Mouse (Mus musculus) liver, embryonic 12.5 days (tissue): ENCODE data around the gene Galnt17. TPM values are rescaled to one million over a fixed set of nuclear protein-coding genes. Genes with fewer than 3 reads are reported as not detected.

ENCODE experiments used
- ATAC-seq: fragments of 200-750 bp; cut with Nextera tagmentation; 2 replicates; pipeline ENCODE4 v1.8.0; 2017; ENCODE audit warnings: moderate number of reproducible peaks, mild to moderate bottlenecking, moderate library complexity
- H3K27ac ChIP-seq: fragments of 300-500 bp; sonication (generic); 2 replicates; pipeline ENCODE4 v1.5.1; 2016; ENCODE audit warnings: mild to moderate bottlenecking
- H3K27me3 ChIP-seq: fragments of 300-500 bp; sonication (generic); replicated peaks from 2 replicates; pipeline ENCODE4 v1.6.1; 2016; ENCODE audit warnings: mild to moderate bottlenecking, moderate library complexity
- H3K36me3 ChIP-seq: fragments of 300-500 bp; sonication (generic); 2 replicates; pipeline ENCODE4 v1.6.1; 2016; ENCODE audit warnings: mild to moderate bottlenecking, moderate library complexity
- H3K4me1 ChIP-seq: fragments of 300-500 bp; sonication (generic); 2 replicates; pipeline ENCODE4 v1.6.1; 2016
- H3K4me2 ChIP-seq: fragments of 300-500 bp; sonication (generic); 2 replicates; pipeline ENCODE4 v1.6.1; 2016; ENCODE audit warnings: mild to moderate bottlenecking, moderate library complexity
- H3K4me3 ChIP-seq: fragments of 300-500 bp; sonication (generic); 2 replicates; pipeline ENCODE4 v1.5.1; 2016; ENCODE audit warnings: mild to moderate bottlenecking, moderate library complexity
- H3K9ac ChIP-seq: fragments of 300-500 bp; sonication (generic); 2 replicates; pipeline ENCODE4 v1.6.1; 2016; ENCODE audit warnings: mild to moderate bottlenecking, moderate library complexity
- H3K9me3 ChIP-seq: fragments of 300-500 bp; sonication (generic); replicated peaks from 2 replicates; pipeline ENCODE4 v1.6.1; 2016; ENCODE audit warnings: mild to moderate bottlenecking, moderate library complexity
- WGBS: fragments of 180-500 bp; shearing (Covaris S2); methylation state at CpG from one replicate; pipeline ENCODE4 v1.1.7; 2016; ENCODE audit not compliant: insufficient replicate concordance; 5-methylcytosine and 5-hydroxymethylcytosine counted together
- polyA plus RNA-seq: library from polyadenylated mRNA; unstranded; fragments of >200 nt; fragmentation: Nextera tagmentation; extraction: Ambion mirVana; gene quantifications from 2 replicates; pipeline ENCODE4 v1.2.1, GENCODE M21; 2016

Galnt17 gene
- polyA plus RNA-seq, 1 experiment from 2014 or later = 0.13 TPM

DNA sequence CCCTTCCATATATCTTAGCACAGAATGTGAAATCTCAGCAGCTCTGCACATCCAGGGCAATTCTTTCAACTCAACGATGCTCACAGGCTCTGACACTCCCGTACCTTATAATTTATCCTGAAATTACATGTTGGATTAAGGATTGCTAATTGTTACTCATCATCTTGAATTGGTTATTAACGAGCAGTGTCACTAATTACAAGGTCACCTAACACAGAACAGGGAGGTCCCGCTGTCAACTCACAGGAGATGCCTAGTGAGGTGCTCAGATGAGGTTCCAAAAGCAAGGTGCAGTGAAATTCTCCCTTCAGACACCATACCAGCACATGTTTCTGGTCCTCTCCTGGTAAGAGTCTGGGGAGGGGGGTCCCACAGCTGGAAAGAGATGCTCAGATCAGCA is 234.0 kb downstream of the Galnt17 start:
- H3K36me3 ChIP-seq = no peaks in the 10 kb centered on the region
- no peak for ATAC-seq
- WGBS = 70% methylated on average over 4 of the region's 4 CpGs

GRCm38 (mm10) chr5:131065174-131065573 is 243.1 kb downstream of the Galnt17 start:
- H3K4me3 ChIP-seq = no peak overlapping the region
- 59% methylated on average over 6 of the region's 6 CpGs for WGBS
- H3K9ac ChIP-seq = no peak overlapping the region
- peaks cover 16% of the 10 kb centered on the region for H3K9me3 ChIP-seq
- H3K36me3 ChIP-seq = no peaks in the 10 kb centered on the region
- H3K4me2 ChIP-seq = no peak overlapping the region
- H3K27ac ChIP-seq = no peak overlapping the region
- no peaks in the 10 kb centered on the region for H3K27me3 ChIP-seq
- no peaks in the 10 kb centered on the region for H3K4me1 ChIP-seq
- no peak for ATAC-seq

More for the DNA sequence above, 234.0 kb downstream of the Galnt17 start:
- no peaks in the 10 kb centered on the region for H3K9me3 ChIP-seq
- no peak overlapping the region for H3K27ac ChIP-seq
- no peak overlapping the region for H3K4me2 ChIP-seq
- no peak overlapping the region for H3K9ac ChIP-seq
- H3K4me1 ChIP-seq = no peaks in the 10 kb centered on the region
- H3K27me3 ChIP-seq = no peaks in the 10 kb centered on the region
- no peak overlapping the region for H3K4me3 ChIP-seq

DNA sequence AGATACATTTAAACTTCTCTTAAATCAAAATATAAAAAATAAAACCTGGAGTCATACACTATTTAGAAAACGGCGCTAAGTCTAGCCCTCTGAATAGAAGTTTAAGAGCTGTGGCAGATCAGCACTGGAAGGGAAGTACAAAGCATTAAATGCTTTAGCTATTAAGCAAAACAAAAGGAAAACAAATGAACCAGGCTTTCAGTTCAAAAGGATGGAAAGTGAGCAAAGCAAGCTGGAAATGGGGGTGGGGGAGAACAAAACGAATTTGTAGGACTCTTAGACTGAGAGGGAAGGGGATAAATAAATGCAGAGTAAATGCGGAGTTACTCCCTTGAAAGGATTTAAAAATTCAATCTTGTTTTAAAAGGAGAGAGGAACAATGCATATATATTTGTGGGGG is 259.8 kb downstream of the Galnt17 start:
- Histone ChIP-seq H3K27me3 (no peaks in the 10 kb centered on the region), H3K27ac (no peak overlapping the region), H3K9ac (no peak overlapping the region), H3K4me2 (no peak overlapping the region), H3K4me3 (no peak overlapping the region), H3K36me3 (no peaks in the 10 kb centered on the region), H3K4me1 (no peaks in the 10 kb centered on the region), H3K9me3 (0 out of 2 replicates have a peak, but pooled peaks cover 5% of the 10 kb centered on the region)
- ATAC-seq = no peak
- 51% methylated on average over 4 of the region's 4 CpGs for WGBS

- Histone ChIP-seq H3K4me3 (no peak overlapping the region), H3K27ac (no peak overlapping the region), H3K9me3 (0 out of 2 replicates have a peak, but pooled peaks cover 10% of the 10 kb centered on the region), H3K9ac (no peak overlapping the region), H3K4me1 (no peaks in the 10 kb centered on the region), H3K4me2 (no peak overlapping the region), H3K27me3 (no peaks in the 10 kb centered on the region), H3K36me3 (no peaks in the 10 kb centered on the region)
- no peak for ATAC-seq
Observed at GRCm38 (mm10) chr5:131043130-131043529, 265.2 kb downstream of the Galnt17 start.

DNA sequence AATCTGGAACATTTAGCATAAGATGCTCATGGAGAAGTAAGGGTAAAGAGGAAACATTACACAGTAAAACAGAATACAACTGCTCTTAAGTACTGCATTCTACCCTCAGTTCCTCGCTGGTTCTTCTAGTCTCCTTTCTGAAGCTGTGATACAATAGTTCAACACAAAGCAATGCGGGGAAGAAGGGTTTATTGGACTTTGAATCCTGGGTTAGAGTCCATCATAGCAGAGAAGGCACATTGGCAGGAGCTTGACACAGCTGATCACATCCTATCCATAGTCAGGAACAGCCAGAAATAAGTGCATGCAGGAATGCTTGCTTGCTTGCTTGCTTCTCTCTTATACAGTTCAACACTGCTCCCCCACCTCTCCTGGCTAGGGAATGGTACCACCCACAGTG is 267.9 kb downstream of the Galnt17 start:
- 54% methylated on average over 2 of the region's 2 CpGs for WGBS
- H3K4me3 ChIP-seq = no peak overlapping the region
- ATAC-seq = no peak
- H3K9ac ChIP-seq = no peak overlapping the region
- H3K4me2 ChIP-seq = no peak overlapping the region
- H3K4me1 ChIP-seq = no peaks in the 10 kb centered on the region
- H3K9me3 ChIP-seq = 0 out of 2 replicates have a peak, but pooled peaks cover 10% of the 10 kb centered on the region
- no peaks in the 10 kb centered on the region for H3K36me3 ChIP-seq
- no peak overlapping the region for H3K27ac ChIP-seq
- H3K27me3 ChIP-seq = no peaks in the 10 kb centered on the region

DNA sequence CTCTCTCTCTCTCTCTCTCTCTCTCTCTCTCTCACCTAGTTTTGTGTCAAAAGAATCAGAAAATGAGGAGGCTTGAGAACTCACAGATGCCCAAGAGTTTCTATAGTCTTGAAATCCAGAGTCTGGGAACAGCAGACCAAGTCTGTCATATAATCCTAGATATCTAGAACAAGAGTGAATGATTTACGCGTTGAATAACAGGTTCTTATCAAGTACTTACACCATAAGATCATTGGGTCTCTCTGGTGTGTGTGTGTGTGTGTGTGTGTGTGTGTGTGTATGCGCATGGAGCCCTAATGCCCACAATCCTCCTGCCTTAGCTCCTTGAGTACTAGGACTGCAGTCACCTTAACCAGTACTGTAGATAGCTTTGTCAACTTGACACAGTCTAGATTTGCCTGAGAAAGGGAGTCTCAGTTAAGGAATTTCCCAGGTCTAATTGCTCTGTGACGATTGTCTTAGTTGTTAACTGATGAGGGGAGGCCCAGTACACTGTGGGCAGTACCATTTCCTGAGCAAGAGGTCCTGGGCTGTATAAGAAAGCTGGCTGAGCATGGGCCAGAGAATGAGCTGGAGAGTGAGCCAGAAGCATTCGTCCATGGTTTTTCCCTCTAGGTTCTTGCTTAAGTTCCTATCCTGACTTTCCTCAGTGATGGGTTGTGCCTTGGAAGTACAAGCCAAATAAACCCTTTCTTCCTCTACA is 268.5 kb downstream of the Galnt17 start:
- H3K27ac ChIP-seq = no peak overlapping the region
- 0 out of 2 replicates have a peak, but pooled peaks cover 13% of the 10 kb centered on the region for H3K9me3 ChIP-seq
- H3K36me3 ChIP-seq = no peaks in the 10 kb centered on the region
- H3K4me3 ChIP-seq = no peak overlapping the region
- no peaks in the 10 kb centered on the region for H3K4me1 ChIP-seq
- no peak overlapping the region for H3K4me2 ChIP-seq
- no peak overlapping the region for H3K9ac ChIP-seq
- ATAC-seq = no peak
- no peaks in the 10 kb centered on the region for H3K27me3 ChIP-seq
- 65% methylated on average over 5 of the region's 5 CpGs for WGBS

DNA sequence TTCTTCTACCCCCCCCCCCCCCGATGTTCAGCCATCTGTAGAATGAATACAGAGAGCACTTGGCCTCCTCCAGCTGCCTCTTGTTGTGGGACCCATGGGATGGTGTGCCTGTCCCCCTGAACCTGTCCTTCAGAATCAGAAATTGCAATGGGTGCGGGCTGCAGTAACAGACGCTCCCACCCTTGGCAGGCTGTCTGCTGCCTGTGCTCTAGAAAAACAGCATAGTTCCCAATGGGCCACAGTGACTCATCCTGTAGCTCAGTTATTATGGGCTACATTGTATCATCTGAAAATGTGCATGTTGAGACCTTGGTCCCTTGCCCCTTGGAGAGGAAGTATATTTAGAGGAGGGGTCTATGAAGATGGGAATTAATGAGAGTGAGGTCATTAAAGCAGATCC is 283.8 kb downstream of the Galnt17 start:
- no peak overlapping the region for H3K9ac ChIP-seq
- H3K27me3 ChIP-seq = no peaks in the 10 kb centered on the region
- H3K4me1 ChIP-seq = no peaks in the 10 kb centered on the region
- no peak for ATAC-seq
- H3K27ac ChIP-seq = no peak overlapping the region
- WGBS = 75% methylated on average over 3 of the region's 3 CpGs
- 0 out of 2 replicates have a peak, but pooled peaks cover 8% of the 10 kb centered on the region for H3K9me3 ChIP-seq
- no peaks in the 10 kb centered on the region for H3K36me3 ChIP-seq
- no peak overlapping the region for H3K4me2 ChIP-seq
- no peak overlapping the region for H3K4me3 ChIP-seq

GRCm38 (mm10) chr5:131022396-131022993 is 285.8 kb downstream of the Galnt17 start:
- WGBS = 78% methylated on average over 18 of the region's 18 CpGs

GRCm38 (mm10) chr5:131020936-131021335 is 287.4 kb downstream of the Galnt17 start:
- H3K27ac ChIP-seq = no peak overlapping the region
- no peak for ATAC-seq
- H3K36me3 ChIP-seq = no peaks in the 10 kb centered on the region
- 0 out of 2 replicates have a peak, but pooled peaks cover 10% of the 10 kb centered on the region for H3K9me3 ChIP-seq
- H3K4me2 ChIP-seq = no peak overlapping the region
- WGBS = 69% methylated on average over 5 of the region's 5 CpGs
- no peak overlapping the region for H3K4me3 ChIP-seq
- H3K4me1 ChIP-seq = no peaks in the 10 kb centered on the region
- H3K9ac ChIP-seq = no peak overlapping the region
- H3K27me3 ChIP-seq = no peaks in the 10 kb centered on the region

More at GRCm38 (mm10) chr5:131022396-131022993, 285.8 kb downstream of the Galnt17 start:
- Histone ChIP-seq H3K4me1 (no peaks in the 10 kb centered on the region), H3K9me3 (0 out of 2 replicates have a peak, but pooled peaks cover 5% of the 10 kb centered on the region), H3K9ac (no peak overlapping the region), H3K27me3 (no peaks in the 10 kb centered on the region), H3K36me3 (no peaks in the 10 kb centered on the region), H3K4me2 (no peak overlapping the region), H3K4me3 (no peak overlapping the region), H3K27ac (no peak overlapping the region)
- ATAC-seq = no peak

- Histone ChIP-seq H3K4me1 (no peaks in the 10 kb centered on the region), H3K9me3 (0 out of 2 replicates have a peak, but pooled peaks cover 10% of the 10 kb centered on the region), H3K27me3 (no peaks in the 10 kb centered on the region), H3K4me2 (no peak overlapping the region), H3K9ac (no peak overlapping the region), H3K27ac (no peak overlapping the region), H3K36me3 (no peaks in the 10 kb centered on the region), H3K4me3 (no peak overlapping the region)
- WGBS = 64% methylated on average over 9 of the region's 9 CpGs
- ATAC-seq = no peak
Observed at GRCm38 (mm10) chr5:131019346-131019965, 288.8 kb downstream of the Galnt17 start.

- WGBS = 68% methylated on average over 4 of the region's 4 CpGs
- Histone ChIP-seq H3K9ac (no peak overlapping the region), H3K4me1 (no peaks in the 10 kb centered on the region), H3K27me3 (no peaks in the 10 kb centered on the region), H3K36me3 (no peaks in the 10 kb centered on the region), H3K4me3 (no peak overlapping the region), H3K9me3 (0 out of 2 replicates have a peak, but pooled peaks cover 8% of the 10 kb centered on the region), H3K27ac (no peak overlapping the region), H3K4me2 (no peak overlapping the region)
- ATAC-seq = no peak
Observed at GRCm38 (mm10) chr5:131016066-131016465, 292.2 kb downstream of the Galnt17 start.

DNA sequence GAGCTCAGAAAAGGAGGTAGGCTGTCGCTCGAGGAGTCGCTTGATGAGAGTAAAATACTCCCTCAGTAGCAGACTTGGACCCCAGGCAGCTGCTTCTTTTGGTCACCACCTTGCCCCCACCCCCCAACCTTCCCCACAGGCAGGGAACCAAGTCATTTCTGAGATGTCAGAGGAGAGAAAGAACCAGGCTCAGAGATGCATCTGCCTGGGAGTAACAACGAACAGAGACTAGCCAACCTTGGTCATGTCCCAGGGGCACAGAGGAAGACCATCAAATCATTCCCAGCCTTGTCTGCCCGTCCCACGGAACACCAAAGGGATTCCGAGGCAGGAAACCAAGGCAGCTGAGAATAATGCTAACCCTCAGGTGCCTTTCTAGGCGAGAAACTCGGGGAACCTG is 293.0 kb downstream of the Galnt17 start:
- Histone ChIP-seq H3K4me1 (no peaks in the 10 kb centered on the region), H3K36me3 (no peaks in the 10 kb centered on the region), H3K9me3 (0 out of 2 replicates have a peak, but pooled peaks cover 8% of the 10 kb centered on the region), H3K4me2 (no peak overlapping the region), H3K4me3 (no peak overlapping the region), H3K27me3 (no peaks in the 10 kb centered on the region), H3K27ac (no peak overlapping the region), H3K9ac (no peak overlapping the region)
- WGBS = 59% methylated on average over 9 of the region's 9 CpGs
- no peak for ATAC-seq
